ENCODE assay signal across 9 mouse cellular contexts in the genomic region with DNA sequence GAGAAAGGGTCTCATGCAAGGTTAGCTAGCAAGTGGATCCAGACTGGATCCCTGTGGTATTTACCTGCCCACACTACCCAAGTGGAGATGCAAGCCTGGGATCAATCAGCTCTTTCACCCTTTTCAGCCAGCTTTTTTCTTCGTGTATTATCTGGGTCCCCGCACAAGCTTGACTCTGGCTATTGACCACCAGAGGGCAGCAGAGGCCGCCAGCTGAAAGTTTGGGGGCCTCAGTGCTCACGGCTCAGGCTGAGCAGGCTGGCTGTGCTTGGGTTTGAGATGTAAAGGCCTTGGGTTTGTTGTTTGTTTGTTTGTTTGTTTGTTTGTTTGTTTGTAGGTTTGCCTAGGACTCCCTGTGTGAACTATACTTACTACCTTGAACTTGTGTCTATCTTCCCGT. TPM values are rescaled to one million over a fixed set of nuclear protein-coding genes. Genes with fewer than 3 reads are reported as not detected.
DNase-seq lines count a peak whose midpoint lies in the region; ATAC-seq and TF ChIP-seq lines count a peak whose summit lies in the region.
"Had no signal": no experiment of that assay in that cellular context is flagged by ENCODE, and none has a peak within 500 bp of the region (broad histone marks: within the 10 kb centered on the region; RNA-seq: fewer than 3 reads in every experiment).

No protein-coding gene starts in this region.

- no peak overlapping the region for H3K4me2 ChIP-seq in embryonic facial prominence, embryonic 15.5 days (replicated peaks)

- TF ChIP-seq POLR2A in MEL (IDR thresholded peaks at IDR 0.05; ENCODE audit: control insufficient read depth in 1 of 2, insufficient read depth in 1 of 2, low read depth in 1 of 2, low read length in 2 of 2, poor library complexity in 1 of 2): no peak

- no peaks in the 10 kb centered on the region for H3K27me3 ChIP-seq in MEL (ENCODE audit: control insufficient read depth in 1 of 2, insufficient read depth in 2 of 2, low read length in 2 of 2)
- H3K27me3 ChIP-seq in embryonic facial prominence, embryonic 15.5 days: no peaks in the 10 kb centered on the region

- intact Hi-C loops in heart, postnatal 14 days (cut with DNase I): loop anchor here (1.0 to 5.0 kb wide), 2 partner anchors 31 to 92 kb away; no protein-coding TSS in a partner anchor

- no peak for TF ChIP-seq EP300 in MEL (IDR thresholded peaks at IDR 0.05; ENCODE audit: low read depth in 1 of 2, low read length in 2 of 2)

- no peak overlapping the region for H3K27ac ChIP-seq in MEL (ENCODE audit: control insufficient read depth, low read depth, low read length)
- no peak overlapping the region for H3K27ac ChIP-seq in embryonic facial prominence, embryonic 15.5 days (replicated peaks)
- H3K27ac ChIP-seq: macrophage had no signal

- peaks cover 0 to 16% of the 10 kb centered on the region in 2 experiments; a peak in 3 of 4 replicates for H3K4me1 ChIP-seq in MEL (ENCODE audit: control insufficient read depth in 1 of 2, insufficient read depth in 2 of 2, low read length in 2 of 2)
- H3K4me1 ChIP-seq in embryonic facial prominence, embryonic 15.5 days: peaks cover 19% of the 10 kb centered on the region

- H3K9ac ChIP-seq in MEL (ENCODE audit: control insufficient read depth, low read depth, low read length, poor library complexity, severe bottlenecking): peak overlapping the region; percentile 58
- no peak overlapping the region for H3K9ac ChIP-seq in embryonic facial prominence, embryonic 15.5 days

- TF ChIP-seq RAD21 in MEL (IDR thresholded peaks at IDR 0.05; ENCODE audit: low read depth, low read length): peak; percentile 93

- H3K4me3 ChIP-seq in MEL (ENCODE audit: control insufficient read depth in 1 of 2, insufficient read depth in 1 of 2, low read depth in 2 of 2, low read length in 2 of 2): peak overlapping the region; percentile 51 to 61
- no peak overlapping the region for H3K4me3 ChIP-seq in embryonic facial prominence, embryonic 15.5 days (replicated peaks)

- peak; percentile 79 to 98 (median 97) for TF ChIP-seq CTCF in MEL (IDR thresholded peaks at IDR 0.05 in 2 of 3, conservative IDR thresholded peaks at IDR 0.05 in 1 of 3; ENCODE audit: control insufficient read depth in 1 of 3, insufficient read depth in 1 of 3, low read depth in 2 of 3, low read length in 3 of 3, poor library complexity in 1 of 3, severe bottlenecking in 1 of 3)

- ATAC-seq in embryonic facial prominence, embryonic 15.5 days (ENCODE audit: insufficient number of reproducible peaks, low FRiP score, low TSS enrichment, low read depth): peak; percentile 72; the same call in 1 of the 2 replicates

- peaks cover 0 to 7% of the 10 kb centered on the region in 2 experiments; a peak in 2 of 4 replicates for H3K36me3 ChIP-seq in MEL (ENCODE audit: control insufficient read depth in 1 of 2, insufficient read depth in 2 of 2, low read length in 2 of 2)
- no peaks in the 10 kb centered on the region for H3K36me3 ChIP-seq in embryonic facial prominence, embryonic 15.5 days

- peak; percentile 89 for DNase-seq in MEL (ENCODE audit: low read depth, low spot score)
- peak; percentile 87 for DNase-seq in brain, adult 2 months (ENCODE audit: low read depth, low spot score)
- peak; percentile 84 to 89 for DNase-seq in heart, postnatal 14 days
- DNase-seq in kidney, postnatal 4 days: peak; percentile 89 to 90
- peak; percentile 85 for DNase-seq in lung, postnatal 36 days
- peak; percentile 90 for DNase-seq in retina, postnatal 1 day
- peak; percentile 64 to 82 for DNase-seq in urinary bladder, postnatal 4 days (ENCODE audit: low spot score in 2 of 2)

- no peaks in the 10 kb centered on the region for H3K9me3 ChIP-seq in MEL (replicated peaks; ENCODE audit: insufficient read depth, low read length)
- no peaks in the 10 kb centered on the region for H3K9me3 ChIP-seq in embryonic facial prominence, embryonic 15.5 days (replicated peaks)

- 12% methylated on average over 5 of the region's 5 CpGs for WGBS in embryonic facial prominence, embryonic 15.5 days

- H3K79me2 ChIP-seq in MEL (ENCODE audit: control insufficient read depth, insufficient read depth, low read length, poor library complexity): no peaks in the 10 kb centered on the region; the same call in 1 of the 2 replicates

TF ChIP-seq in MEL, 35 proteins besides CTCF, POLR2A, EP300 and RAD21 (continues in another document):
- peak; percentile 88 for TF ChIP-seq SMC3 (IDR thresholded peaks at IDR 0.05; ENCODE audit: low read depth, low read length)
- TF ChIP-seq ZKSCAN1 (IDR thresholded peaks at IDR 0.05; ENCODE audit: low read depth, low read length): no peak
- no peak for TF ChIP-seq NELFE (IDR thresholded peaks at IDR 0.05; ENCODE audit: low read depth, low read length)
- no peak for TF ChIP-seq CHD1 (IDR thresholded peaks at IDR 0.05; ENCODE audit: low read depth, low read length)
- TF ChIP-seq MAX (IDR thresholded peaks at IDR 0.05; ENCODE audit: low read length): 0 out of 2 replicates have a peak, but pooled peaks have one; percentile 13
- 0 out of 2 replicates have a peak, but pooled peaks have one; percentile 37 for TF ChIP-seq HCFC1 (IDR thresholded peaks at IDR 0.05; ENCODE audit: low read depth, low read length)
- no peak for TF ChIP-seq CHD2 (IDR thresholded peaks at IDR 0.05; ENCODE audit: low read length)
- TF ChIP-seq ELF1 (IDR thresholded peaks at IDR 0.05; ENCODE audit: low read depth, low read length): peak; percentile 38; the same call in 1 of the 2 replicates
- 0 out of 2 replicates have a peak, but pooled peaks have one; percentile 37 for TF ChIP-seq BHLHE40 (IDR thresholded peaks at IDR 0.05; ENCODE audit: borderline replicate concordance, low read depth, low read length)
- peak; percentile 79; the same call in 1 of the 2 replicates for TF ChIP-seq MAZ (IDR thresholded peaks at IDR 0.05; ENCODE audit: low read depth, low read length)
- no peak for TF ChIP-seq MEF2A (IDR thresholded peaks at IDR 0.05; ENCODE audit: extremely low read depth, insufficient replicate concordance, low read depth, low read length, poor library complexity, severe bottlenecking)
- no peak for TF ChIP-seq NRF1 (IDR thresholded peaks at IDR 0.05; ENCODE audit: insufficient read depth, low read depth, low read length, poor library complexity, severe bottlenecking)
- TF ChIP-seq GATA1 (IDR thresholded peaks at IDR 0.05; ENCODE audit: low read depth, low read length): no peak
- no peak for TF ChIP-seq E2F4 (IDR thresholded peaks at IDR 0.05; ENCODE audit: borderline replicate concordance, low read depth, low read length)
- TF ChIP-seq KAT2A (conservative IDR thresholded peaks at IDR 0.05; ENCODE audit: low read depth, low read length): no peak
- TF ChIP-seq GABPA (IDR thresholded peaks at IDR 0.05; ENCODE audit: low read depth, low read length): no peak
- no peak for TF ChIP-seq MAFK (IDR thresholded peaks at IDR 0.05; ENCODE audit: borderline replicate concordance, low read depth, low read length)
- TF ChIP-seq TAL1 (IDR thresholded peaks at IDR 0.05; ENCODE audit: low read length): no peak
- TF ChIP-seq ZC3H11A (IDR thresholded peaks at IDR 0.05; ENCODE audit: low read depth, low read length): peak; percentile 86
- no peak for TF ChIP-seq MYC (IDR thresholded peaks at IDR 0.05; ENCODE audit: low read depth, low read length)
- peak; percentile 49 for TF ChIP-seq SIN3A (IDR thresholded peaks at IDR 0.05; ENCODE audit: low read length)
- no peak for TF ChIP-seq POLR2AphosphoS5 (IDR thresholded peaks at IDR 0.05; ENCODE audit: borderline replicate concordance, low read depth, low read length)
- TF ChIP-seq ZMIZ1 (IDR thresholded peaks at IDR 0.05; ENCODE audit: low read depth, low read length): no peak
- no peak for TF ChIP-seq UBTF (IDR thresholded peaks at IDR 0.05; ENCODE audit: borderline replicate concordance, insufficient read depth, low read depth, low read length)
- TF ChIP-seq POLR2AphosphoS2 (IDR thresholded peaks at IDR 0.05; ENCODE audit: low read length): no peak
- peak; percentile 55 for TF ChIP-seq ZNF384 (IDR thresholded peaks at IDR 0.05; ENCODE audit: low read depth, low read length)
- no peak for TF ChIP-seq USF1 (IDR thresholded peaks at IDR 0.05; ENCODE audit: low read depth, low read length)

RNA-seq across cellular contexts. Expression of a gene that starts 10.4 kb away (rescaled TPM):
- 129 and 131 TPM in 2 replicates for total RNA-seq in MEL (2012; rRNA removed)
- polyA plus RNA-seq in MEL (2012; ENCODE audit: insufficient read depth in 1 of 2, insufficient read length in 2 of 2, low read depth in 1 of 2, low replicate concordance in 2 of 2, missing spikeins in 1 of 2): 100 to 1,000 TPM; 137 to 335 TPM
- polyA plus RNA-seq in embryonic facial prominence, embryonic 15.5 days (2015; fragmentation: Nextera tagmentation; extraction: Ambion mirVana): 458 and 459 TPM in 2 replicates
- 100 to 1,000 TPM; 318 to 327 TPM for total RNA-seq in heart, postnatal 14 days (2021)

RNA-seq across cellular contexts. Expression of a gene that starts 23.8 kb away (rescaled TPM):
- not detected in 2 replicates for total RNA-seq in MEL (2012; rRNA removed)
- polyA plus RNA-seq in MEL (2012; ENCODE audit: insufficient read depth in 1 of 2, insufficient read length in 2 of 2, low read depth in 1 of 2, low replicate concordance in 2 of 2, missing spikeins in 1 of 2): not detected
- 3.7 and 4.2 TPM in 2 replicates for polyA plus RNA-seq in embryonic facial prominence, embryonic 15.5 days (2015; fragmentation: Nextera tagmentation; extraction: Ambion mirVana)
- total RNA-seq in heart, postnatal 14 days (2021): 10 to 100 TPM; 48.6 to 53.3 TPM
- polyA plus RNA-seq: macrophage had no signal

RNA-seq across cellular contexts. Expression of a gene that starts 33.9 kb away (rescaled TPM):
- total RNA-seq in MEL (2012; rRNA removed): 0.27 TPM in 1 of 2 replicates, not detected in the other
- 100 to 1,000 TPM in 1 of 2 experiments, not detected in 1; 326 TPM for polyA plus RNA-seq in MEL (2012; ENCODE audit: insufficient read depth in 1 of 2, insufficient read length in 2 of 2, low read depth in 1 of 2, low replicate concordance in 2 of 2, missing spikeins in 1 of 2)
- 1.9 and 3.4 TPM in 2 replicates for polyA plus RNA-seq in embryonic facial prominence, embryonic 15.5 days (2015; fragmentation: Nextera tagmentation; extraction: Ambion mirVana)
- not detected for total RNA-seq in heart, postnatal 14 days (2021)
- polyA plus RNA-seq: macrophage had no signal

RNA-seq across cellular contexts. Expression of a gene that starts 36.5 kb away (rescaled TPM):
- 0.04 and 0.07 TPM in 2 replicates for total RNA-seq in MEL (2012; rRNA removed)
- under 1 TPM in 1 of 2 experiments, not detected in 1; 0.21 TPM for polyA plus RNA-seq in MEL (2012; ENCODE audit: insufficient read depth in 1 of 2, insufficient read length in 2 of 2, low read depth in 1 of 2, low replicate concordance in 2 of 2, missing spikeins in 1 of 2)
- polyA plus RNA-seq in embryonic facial prominence, embryonic 15.5 days (2015; fragmentation: Nextera tagmentation; extraction: Ambion mirVana): 21.2 and 22.7 TPM in 2 replicates
- 10 to 100 TPM; 11.3 to 12.1 TPM for total RNA-seq in heart, postnatal 14 days (2021)
- polyA plus RNA-seq: macrophage had no signal

RNA-seq across cellular contexts. Expression of a gene that starts 58.1 kb away (rescaled TPM):
- 136 and 147 TPM in 2 replicates for total RNA-seq in MEL (2012; rRNA removed)
- 100 to 1,000 TPM in 1 of 2 experiments, not detected in 1; 292 TPM for polyA plus RNA-seq in MEL (2012; ENCODE audit: insufficient read depth in 1 of 2, insufficient read length in 2 of 2, low read depth in 1 of 2, low replicate concordance in 2 of 2, missing spikeins in 1 of 2)
- polyA plus RNA-seq in embryonic facial prominence, embryonic 15.5 days (2015; fragmentation: Nextera tagmentation; extraction: Ambion mirVana): 46.8 and 47.1 TPM in 2 replicates
- total RNA-seq in heart, postnatal 14 days (2021): 10 to 100 TPM; 36.7 to 47.1 TPM

Comparison
In these comparisons a context has a peak if more than half of its experiments do, and no peak if none do; other contexts are left out.
1. RNA of a gene that starts 23.8 kb away (total RNA-seq): 48.6 to 53.3 TPM in heart, postnatal 14 days; not detected in MEL; every median in the first group is over 10 times any median in the second.
2. Peak in every context shown above with its lines, with median percentiles within 50 percentile points of each other: DNase-seq.